Mouse (Mus musculus) neutrophil, adult 83 days (primary cell): ENCODE results near the gene Lat. TPM values are rescaled to one million over a fixed set of nuclear protein-coding genes. Genes with fewer than 3 reads are reported as not detected.

Experiments
- total RNA-seq, 2 experiments: library from RNA; stranded (reverse); gene quantifications; one replicate each; pipeline ENCODE4 v1.2.4; 2023

Gene Lat
- 1 to 10 TPM; 1.8 to 2.1 TPM for total RNA-seq

DNA sequence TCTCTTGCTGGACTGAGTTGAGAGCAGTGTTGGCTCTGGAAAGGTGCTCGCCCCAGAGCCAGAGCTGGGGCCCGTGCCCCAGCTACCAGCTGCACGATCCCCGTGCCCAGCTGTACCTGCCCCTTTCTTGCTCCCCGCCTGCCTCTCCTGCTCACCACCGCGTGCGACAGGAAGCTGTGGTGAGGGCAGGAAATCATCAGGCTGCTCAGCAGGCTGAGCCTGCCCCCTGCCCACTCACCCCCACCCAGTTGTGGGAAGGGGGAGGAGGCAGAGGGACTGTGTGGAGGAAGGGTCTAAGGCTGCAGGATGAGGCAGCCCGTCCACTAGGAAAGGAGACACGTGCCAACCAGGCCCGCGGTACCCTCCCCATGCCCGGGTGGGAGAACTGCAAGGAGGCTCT lies at the start of gene Lat:
TSS of gene Lat (minus strand) at position 178 of the 400 bp plus-strand sequence.

DNA sequence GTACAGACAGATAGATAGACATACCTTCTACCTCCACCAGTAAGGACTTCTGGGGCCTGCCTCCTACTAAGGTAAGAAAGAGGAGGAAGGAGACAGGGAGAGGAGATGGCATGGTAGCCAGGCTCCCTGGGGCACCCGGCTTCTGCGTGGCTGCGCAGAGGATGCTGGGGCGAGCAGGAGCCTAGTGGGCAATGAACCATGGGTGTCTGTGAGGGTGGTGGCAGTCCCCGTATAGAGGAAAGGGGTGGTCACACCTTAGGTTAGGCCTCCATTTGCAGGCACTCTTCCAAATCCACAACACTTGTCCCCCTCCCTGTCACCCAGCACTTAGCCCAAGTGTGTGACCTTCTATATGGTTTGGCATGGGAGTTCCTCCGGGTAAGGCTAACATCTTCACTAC lies 45.4 kb upstream of the Lat start, which contains the start of gene Cd19:
TSS of gene Cd19 (minus strand) at position 165 of the 400 bp plus-strand sequence.

DNA sequence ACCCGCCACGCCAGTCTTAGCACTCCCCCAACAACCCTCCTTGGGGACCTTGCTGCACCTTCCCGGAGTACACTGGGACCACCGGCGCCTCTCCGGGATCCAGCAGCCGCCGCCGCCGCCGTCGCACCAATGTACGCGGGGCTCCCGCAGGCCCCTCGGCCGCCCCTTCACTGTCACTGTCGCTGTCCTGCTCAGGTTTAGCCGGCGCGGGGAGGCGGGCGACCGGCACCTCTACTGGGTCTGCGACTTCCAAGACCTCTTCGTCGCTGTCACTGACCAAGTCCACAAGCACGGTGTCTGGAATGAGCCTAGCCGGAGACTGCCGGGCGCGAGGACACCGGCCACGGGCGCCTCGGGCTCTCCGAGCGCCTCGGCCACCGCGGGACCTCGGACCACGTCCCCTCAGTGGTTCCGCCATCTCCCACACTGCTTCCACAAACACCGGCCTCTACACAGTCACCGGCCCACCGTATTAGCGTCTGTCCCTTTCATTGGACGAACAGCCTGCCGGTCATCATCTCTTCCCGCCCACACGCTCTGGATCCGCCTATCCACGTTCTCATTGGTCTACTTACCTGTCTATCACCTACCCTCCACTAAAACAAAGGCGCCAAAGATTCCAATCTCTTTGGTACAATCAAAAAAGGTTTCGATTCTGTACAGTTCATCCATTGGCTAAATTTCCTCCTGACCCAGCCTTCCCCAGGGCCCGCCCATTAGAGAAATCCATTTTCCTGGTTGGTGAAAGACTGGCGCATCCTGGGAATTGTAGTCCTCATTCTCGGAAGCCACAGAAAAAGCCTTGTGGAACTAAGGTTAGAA lies 27.1 kb upstream of the Lat start, which contains the start of gene Nfatc2ip:
TSS of gene Nfatc2ip (minus strand) at position 440 of the 822 bp plus-strand sequence.

DNA sequence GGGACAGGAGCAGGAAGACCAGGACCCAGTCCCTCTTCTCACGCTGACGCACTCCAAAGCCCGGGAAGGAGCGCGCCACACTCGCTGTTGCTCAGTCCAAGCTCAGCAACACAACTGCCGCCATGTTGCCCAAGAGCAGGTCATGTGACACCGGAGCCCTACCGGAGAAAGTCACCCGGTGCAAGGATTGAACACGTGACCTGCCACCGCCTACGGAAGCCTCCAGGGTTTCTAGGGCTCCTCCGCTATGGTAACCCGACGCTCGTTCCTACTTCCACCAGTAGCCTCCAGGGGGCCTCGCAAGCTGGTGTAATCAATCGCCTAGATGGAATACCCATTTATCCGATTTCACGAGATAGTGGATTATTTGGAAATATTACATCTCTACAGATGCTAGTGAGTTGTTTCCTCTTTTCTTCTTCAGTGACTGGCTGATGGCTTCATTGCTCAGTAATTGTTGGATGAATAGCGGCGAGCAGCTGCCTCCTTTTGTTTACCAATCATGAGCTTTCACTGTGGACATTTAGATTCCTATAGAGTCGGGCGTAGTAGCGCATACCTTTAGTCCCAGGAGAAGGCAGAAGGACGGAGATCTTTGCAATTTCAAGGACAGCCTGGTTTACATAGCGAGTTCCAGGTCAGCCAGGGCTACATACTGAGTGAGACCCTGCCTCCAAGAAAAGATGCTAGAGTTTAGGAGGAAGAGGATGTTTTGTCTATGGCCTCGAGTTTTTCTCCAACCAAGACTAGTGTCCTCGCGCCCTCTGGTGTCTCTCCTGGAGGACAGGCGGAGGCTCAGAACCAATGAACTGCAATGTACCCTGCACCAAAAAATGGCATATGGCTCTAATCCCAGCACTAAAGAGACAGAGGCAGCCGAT lies 8.1 kb upstream of the Lat start, which contains the start of gene Spns1:
TSS of gene Spns1 (minus strand) at position 173 of the 881 bp plus-strand sequence.

Other genes with a start within 250 kb of the Lat start
- 100 to 1,000 TPM; 145 to 162 TPM for gene Xpo6, start 169.1 kb downstream of the Lat start, total RNA-seq
- gene Sbk1, start 97.0 kb downstream of the Lat start, total RNA-seq, result 1 to 10 TPM; 5.5 to 9.2 TPM
- gene Spns1, start 7.9 kb upstream of the Lat start, total RNA-seq, result 10 to 100 TPM; 26.2 to 32.1 TPM
- 10 to 100 TPM; 12.3 to 17.8 TPM for gene Nfatc2ip, start 27.2 kb upstream of the Lat start, total RNA-seq
- gene Cd19, start 45.3 kb upstream of the Lat start, total RNA-seq, result 1 to 10 TPM; 2.3 to 2.8 TPM
- 10 to 100 TPM; 15.2 to 15.5 TPM for gene Rabep2, start 59.2 kb upstream of the Lat start, total RNA-seq
- 1 to 10 TPM; 1.3 to 1.4 TPM for gene Atp2a1, start 93.5 kb upstream of the Lat start, total RNA-seq
- 10 to 100 TPM; 43.2 to 49.3 TPM for gene Sh2b1, start 105.9 kb upstream of the Lat start, total RNA-seq
- gene Tufm, start 117.8 kb upstream of the Lat start, total RNA-seq, result 10 to 100 TPM; 30.1 to 31.2 TPM
- 100 to 1,000 TPM; 131 to 140 TPM for gene Atxn2l, start 133.9 kb upstream of the Lat start, total RNA-seq
- 100 to 1,000 TPM in 1 of 2 experiments, 10 to 100 TPM in 1; 98.6 to 102 TPM for gene Eif3c, start 196.8 kb upstream of the Lat start, total RNA-seq
- 100 to 1,000 TPM; 158 to 171 TPM for gene Apobr, start 215.4 kb upstream of the Lat start, total RNA-seq
- 100 to 1,000 TPM; 266 to 298 TPM for gene Cln3, start 216.2 kb upstream of the Lat start, total RNA-seq
- gene Il27, start 225.4 kb upstream of the Lat start, total RNA-seq, result 1 to 10 TPM; 4.0 to 5.3 TPM